Mouse (Mus musculus) spleen, embryonic (tissue): ENCODE data around the gene Cops2.

Source experiments
- CTCF ChIA-PET: fragments of 350-600 bp; sonication (Branson Sonifier 250); formaldehyde crosslinking; loops from one replicate; lab custom pipeline; 2022; lab: Charles Lee

Cops2 gene

GRCm38 (mm10) chr2:125827898-125828297, 31.0 kb downstream of the Cops2 start:
- CTCF ChIA-PET, result no interaction called here

DNA sequence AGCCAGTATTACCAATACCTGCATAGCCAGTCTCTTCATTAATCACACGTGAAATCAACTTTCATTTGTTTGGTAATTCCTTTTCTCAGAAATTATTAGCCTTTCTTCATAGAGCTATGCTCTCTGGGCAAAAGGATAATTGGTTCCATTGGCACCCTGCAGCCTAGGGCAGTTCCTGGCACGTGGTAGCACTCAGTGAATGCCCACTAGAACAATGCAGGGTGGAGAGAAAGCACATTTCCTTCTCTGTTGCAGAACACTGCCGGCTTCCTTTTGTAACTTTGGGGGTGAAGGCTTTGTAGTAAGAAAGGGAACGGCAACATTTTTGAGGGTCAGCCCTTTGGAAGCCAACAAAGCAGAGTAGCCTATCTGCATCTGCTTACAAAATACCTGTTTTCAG, 32.7 kb downstream of the Cops2 start:
- CTCF ChIA-PET, result no interaction called here

- CTCF ChIA-PET, result interaction anchor here (0.6 kb wide), 1 partner anchor 241 kb away, joined by 4 read pairs; no protein-coding TSS in a partner anchor
Measured at GRCm38 (mm10) chr2:125820397-125820796, 38.5 kb downstream of the Cops2 start.

DNA sequence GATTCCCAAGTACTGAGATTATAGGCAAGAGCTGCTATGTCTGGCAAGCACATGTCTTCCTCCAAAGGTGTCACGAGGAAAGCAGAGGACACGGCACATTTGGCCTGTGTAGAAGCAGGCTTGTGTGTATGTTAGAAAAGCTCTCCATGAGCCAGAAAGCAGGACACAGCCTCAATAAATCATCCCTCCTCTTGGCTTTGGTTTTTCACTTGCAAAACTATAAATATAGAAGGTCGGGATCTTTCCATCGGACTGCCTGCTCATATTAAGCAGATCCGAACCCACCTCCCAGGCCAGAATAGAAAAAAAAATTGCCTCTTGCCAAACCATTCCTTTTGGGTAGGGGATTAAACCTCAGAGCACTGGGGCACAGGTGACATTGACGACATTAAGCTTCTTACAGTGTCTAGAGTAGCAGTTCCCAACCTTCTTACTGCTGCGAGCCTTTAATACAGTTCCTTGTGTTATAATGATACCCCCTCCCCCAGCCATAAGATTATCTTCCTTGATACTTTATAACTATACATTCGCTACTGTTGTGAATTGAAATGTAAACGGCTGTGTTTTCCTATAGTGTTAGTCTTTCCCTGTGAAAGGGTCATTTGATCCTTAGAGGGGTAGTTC, 44.9 kb downstream of the Cops2 start:
- CTCF ChIA-PET, result no interaction called here

- CTCF ChIA-PET, result interaction anchor here (0.7 kb wide), 1 partner anchor 13 kb away, joined by 3 read pairs; no protein-coding TSS in a partner anchor
Measured at GRCm38 (mm10) chr2:125811332-125811731, 47.6 kb downstream of the Cops2 start.

GRCm38 (mm10) chr2:125809551-125809950, 49.4 kb downstream of the Cops2 start:
- CTCF ChIA-PET, result no interaction called here

- CTCF ChIA-PET, result interaction anchor here (0.6 kb wide), 1 partner anchor 10 kb away, joined by 8 read pairs; no protein-coding TSS in a partner anchor
Measured at GRCm38 (mm10) chr2:125805826-125806225, 53.1 kb downstream of the Cops2 start.

DNA sequence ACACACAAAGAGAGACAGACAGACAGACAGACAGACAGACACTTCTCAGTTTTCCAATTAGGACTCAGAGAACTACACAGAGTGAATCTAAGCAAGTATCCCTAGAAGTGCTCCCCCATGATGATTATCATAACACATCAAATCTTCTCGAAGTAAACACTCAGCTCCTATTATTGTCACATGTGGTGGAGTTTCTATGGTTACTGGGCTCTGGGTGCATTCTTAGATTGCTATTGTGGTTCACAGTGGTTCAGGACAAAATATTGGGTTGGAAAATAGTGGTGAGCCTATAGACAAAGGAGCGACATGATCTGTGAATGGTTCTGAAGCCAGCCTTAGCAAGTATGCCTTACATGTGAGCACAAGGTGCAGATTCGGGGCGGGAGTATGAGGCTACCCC, 57.0 kb downstream of the Cops2 start:
- CTCF ChIA-PET, result no interaction called here

- CTCF ChIA-PET, result no interaction called here
Measured at GRCm38 (mm10) chr2:125801038-125801437, 57.9 kb downstream of the Cops2 start.

DNA sequence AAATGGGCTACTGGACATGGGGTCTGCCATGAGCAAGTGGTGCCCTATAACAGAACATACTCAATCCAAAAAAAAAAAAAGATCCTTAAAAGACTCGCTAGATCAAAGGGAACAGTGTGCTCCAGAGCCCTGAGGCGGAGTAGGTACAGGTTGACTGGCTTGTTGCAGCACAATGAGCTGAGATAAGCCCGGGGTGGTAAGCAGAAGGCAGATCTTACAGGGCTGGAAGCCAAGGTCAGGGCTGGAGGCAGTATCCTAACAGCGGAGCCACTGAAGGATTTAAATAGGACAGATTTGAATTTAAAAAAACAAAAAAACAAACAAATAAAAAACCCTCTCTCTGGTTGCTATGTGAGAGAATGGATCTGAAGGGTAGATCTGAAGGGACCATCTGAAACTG, 58.5 kb downstream of the Cops2 start:
- CTCF ChIA-PET, result no interaction called here

GRCm38 (mm10) chr2:125797872-125798271, 61.1 kb downstream of the Cops2 start:
- CTCF ChIA-PET, result no interaction called here

DNA sequence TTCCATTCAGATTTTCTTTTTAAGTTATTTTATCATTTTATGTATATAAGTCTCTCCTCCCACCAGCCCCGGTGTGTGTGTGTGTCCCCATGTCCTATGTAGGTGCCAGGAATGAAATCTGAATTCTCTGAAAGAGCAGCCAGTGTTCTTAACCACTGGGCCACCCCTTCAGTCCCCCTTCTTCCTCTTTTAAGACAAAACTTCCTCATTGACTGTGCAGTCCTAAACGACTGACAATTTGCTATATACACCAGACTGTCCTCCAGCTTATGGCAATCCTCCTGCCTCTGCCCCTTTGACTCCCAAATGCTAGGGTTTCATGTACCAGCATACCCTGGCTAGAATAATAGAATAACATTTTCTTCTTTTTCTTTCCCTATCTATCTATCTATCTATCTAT, 63.8 kb downstream of the Cops2 start:
- CTCF ChIA-PET, result interaction anchor here (0.7 kb wide), 1 partner anchor 11 kb away, joined by 8 read pairs; no protein-coding TSS in a partner anchor

DNA sequence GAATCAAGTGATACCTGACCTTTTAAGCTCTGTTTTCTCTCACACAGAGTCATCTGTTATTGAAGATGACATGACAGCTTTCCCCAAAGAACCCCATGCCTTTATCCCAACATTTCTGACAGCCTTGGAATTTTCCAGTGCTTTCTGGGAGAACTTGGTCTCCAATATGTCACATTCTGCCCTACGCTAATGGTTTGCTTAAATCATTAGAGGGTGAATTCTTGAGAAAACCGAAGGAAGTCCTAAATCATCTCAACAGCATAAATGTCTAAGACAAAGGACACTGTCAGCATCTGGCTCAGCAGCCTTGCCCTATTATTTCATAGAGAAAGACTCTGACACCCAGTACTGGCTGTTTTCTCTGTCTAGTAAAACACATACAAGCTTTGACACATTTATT, 64.8 kb downstream of the Cops2 start:
- CTCF ChIA-PET, result no interaction called here

DNA sequence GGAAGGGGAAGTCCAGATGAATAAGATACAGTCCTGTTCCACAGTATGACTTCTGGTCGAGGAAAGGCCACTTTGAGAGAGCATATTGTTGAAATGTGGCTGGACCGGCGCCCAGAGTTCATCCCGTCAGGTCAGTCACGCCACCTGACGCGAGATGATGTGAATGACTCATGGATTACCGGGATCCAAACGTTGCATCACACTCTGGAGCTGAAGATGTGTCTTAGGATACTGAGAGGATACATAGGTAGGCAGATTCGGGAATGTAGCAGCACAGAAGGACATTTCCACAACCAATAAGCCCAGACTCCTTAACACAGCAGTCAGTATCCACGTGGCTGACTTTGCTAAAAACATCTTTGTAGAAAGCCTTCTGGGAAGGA, 66.1 kb downstream of the Cops2 start:
- CTCF ChIA-PET, result no interaction called here

- CTCF ChIA-PET, result no interaction called here
Measured at GRCm38 (mm10) chr2:125792144-125792878, 66.6 kb downstream of the Cops2 start.

- CTCF ChIA-PET, result no interaction called here
Measured at GRCm38 (mm10) chr2:125791485-125791885, 67.5 kb downstream of the Cops2 start.

GRCm38 (mm10) chr2:125790242-125790641, 68.7 kb downstream of the Cops2 start:
- CTCF ChIA-PET, result no interaction called here

DNA sequence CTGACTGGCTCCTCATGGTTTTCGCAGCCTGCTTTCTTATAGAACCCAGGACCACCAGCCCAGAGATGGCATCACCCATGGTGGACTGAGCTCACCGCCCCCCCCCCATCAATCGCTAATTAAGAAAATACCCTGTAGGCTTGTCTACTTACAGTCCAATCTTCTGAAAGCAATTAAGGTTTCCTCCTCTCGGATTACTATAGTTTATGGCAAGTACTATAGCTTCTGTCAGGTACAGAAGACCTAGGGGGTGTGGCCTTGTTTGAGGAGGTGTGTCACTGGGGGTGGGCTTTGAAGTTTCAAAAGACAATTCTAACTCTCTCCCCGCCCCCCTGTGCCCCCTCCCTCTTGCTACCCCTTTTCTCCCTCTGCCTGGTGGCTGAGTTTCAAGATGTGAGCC, 69.7 kb downstream of the Cops2 start:
- CTCF ChIA-PET, result no interaction called here

GRCm38 (mm10) chr2:125788785-125789184, 70.2 kb downstream of the Cops2 start:
- CTCF ChIA-PET, result no interaction called here

DNA sequence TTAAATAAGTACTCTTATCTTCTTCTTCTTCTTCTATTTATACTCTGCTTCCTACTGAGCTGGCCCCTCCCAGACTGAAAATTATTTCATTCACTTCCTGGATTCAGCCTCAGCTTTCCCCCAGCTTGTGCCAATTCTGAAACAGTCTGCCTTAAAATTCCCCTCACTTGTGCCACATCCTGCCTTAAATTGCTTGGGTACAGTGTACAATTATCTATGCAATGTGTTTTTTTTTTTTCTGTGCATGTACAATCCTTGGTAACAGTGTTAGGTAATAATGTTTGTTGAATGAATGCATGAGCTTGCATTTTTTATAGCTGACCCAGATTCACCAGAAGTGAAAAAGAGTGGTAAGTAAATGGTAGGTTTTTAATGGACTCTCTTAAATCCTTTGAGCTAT, 70.6 kb downstream of the Cops2 start:
- CTCF ChIA-PET, result no interaction called here

- CTCF ChIA-PET, result interaction anchor here (0.6 kb wide), 1 partner anchor 9 kb away, joined by 5 read pairs; no protein-coding TSS in a partner anchor
Measured at GRCm38 (mm10) chr2:125785021-125785420, 73.9 kb downstream of the Cops2 start.

- CTCF ChIA-PET, result interaction anchor here (0.6 kb wide), 1 partner anchor 8 kb away, joined by 5 read pairs; no protein-coding TSS in a partner anchor
Measured at GRCm38 (mm10) chr2:125784392-125784791, 74.5 kb downstream of the Cops2 start.

GRCm38 (mm10) chr2:125783868-125784267, 75.1 kb downstream of the Cops2 start:
- CTCF ChIA-PET, result no interaction called here
